Mouse (Mus musculus) lung, adult 2 months (tissue): ENCODE measurements at regions not wholly inside any gene's neighbourhood (a gene's known extent, or its start where the extent isn't known, plus 50 kb on each side); places are given as distances from the start of the nearest gene placed in this dataset.

Source experiments
- CTCF ChIP-seq: fragments of 200-500 bp; IDR thresholded peaks from 2 replicates; pipeline ENCODE4 v1.5.1; 2011; ENCODE audit warnings: mild to moderate bottlenecking, low read length, control low read depth; ENCODE audit not compliant: insufficient read depth
- POLR2A ChIP-seq: fragments of 200-500 bp; IDR thresholded peaks from 2 replicates; pipeline ENCODE4 v1.6.1; 2011; ENCODE audit warnings: low read depth, mild to moderate bottlenecking, control low read depth, low read length, borderline replicate concordance; ENCODE audit errors: extremely low read depth

GRCm38 (mm10) chr19:15457793-15458192 lies 489.3 kb downstream of the Psat1 start:
- TF ChIP-seq CTCF = no peak
- TF ChIP-seq POLR2A = no peak
